Mouse (Mus musculus) liver, adult 2 months (tissue): ENCODE results near the gene Zfp65.

Experiments
- CTCF ChIP-seq: fragments of 200-500 bp; IDR thresholded peaks from 2 replicates; pipeline ENCODE4 v1.5.1; 2011; ENCODE audit warnings: low read depth, low read length, control low read depth
- POLR2A ChIP-seq: fragments of 200-500 bp; IDR thresholded peaks from 2 replicates; pipeline ENCODE4 v1.6.1; 2011; ENCODE audit warnings: low read length, control low read depth; ENCODE audit not compliant: insufficient read depth; ENCODE audit errors: extremely low read depth

GRCm38 (mm10) chr13:67742941-67743340 lies 14.0 kb upstream of the Zfp65 start:
- TF ChIP-seq CTCF (no peak), POLR2A (no peak)
